39 mouse cellular contexts compared by ENCODE assay signal in the genomic region with DNA sequence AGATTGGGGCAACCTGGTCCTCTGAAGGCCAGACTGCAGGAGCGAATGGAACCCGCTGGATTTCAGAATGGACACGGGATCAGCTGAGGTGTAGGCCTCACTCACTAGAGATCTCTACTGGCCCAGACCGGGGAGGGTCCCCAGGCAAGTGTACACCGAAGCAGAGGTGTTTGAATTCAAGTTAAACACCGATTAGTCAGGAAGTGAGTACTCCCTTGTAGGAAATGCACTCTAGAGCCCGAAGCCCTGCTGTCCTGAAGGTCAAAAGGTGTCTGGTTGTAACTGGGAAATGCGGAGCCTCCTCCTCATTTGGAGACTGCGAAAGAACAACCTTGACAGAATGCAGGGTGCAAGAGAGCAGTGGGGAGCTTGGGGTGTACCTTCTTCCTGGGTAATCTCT. TPM values are rescaled to one million over a fixed set of nuclear protein-coding genes. Genes with fewer than 3 reads are reported as not detected.
DNase-seq lines count a peak whose midpoint lies in the region; ATAC-seq and TF ChIP-seq lines count a peak whose summit lies in the region.
"Had no signal": no experiment of that assay in that cellular context is flagged by ENCODE, and none has a peak within 500 bp of the region (broad histone marks: within the 10 kb centered on the region; RNA-seq: fewer than 3 reads in every experiment).

No protein-coding gene starts in this region.

- TF ChIP-seq CTCF in liver, postnatal 0 days (IDR thresholded peaks at IDR 0.05; ENCODE audit: low read depth), result no peak
- TF ChIP-seq CTCF in gastrocnemius, adult 2 months (IDR thresholded peaks at IDR 0.05), result no peak

- H3K4me2 ChIP-seq in hindbrain, embryonic 15.5 days, result peak overlapping the region; percentile 56
- H3K4me2 ChIP-seq in neural tube, embryonic 14.5 days (ENCODE audit: low read depth, low read length), result peak overlapping the region; percentile 60
- H3K4me2 ChIP-seq in liver, postnatal 0 days (ENCODE audit: low read depth, low read length), result no peak overlapping the region
- H3K4me2 ChIP-seq: embryonic facial prominence, embryonic 15.5 days; forebrain, embryonic 13.5 days; heart, embryonic 12.5 days; intestine, embryonic 15.5 days; limb, embryonic 12.5 days; liver, embryonic 15.5 days had no signal

- peaks cover 66% of the 10 kb centered on the region for H3K27me3 ChIP-seq in hindbrain, embryonic 15.5 days
- H3K27me3 ChIP-seq in neural tube, embryonic 14.5 days (ENCODE audit: control insufficient read depth, insufficient read depth, low read length), result peaks cover 38% of the 10 kb centered on the region
- H3K27me3 ChIP-seq in liver, postnatal 0 days (ENCODE audit: insufficient read depth, low read length), result peaks cover 76% of the 10 kb centered on the region

- peak overlapping the region; percentile 38 for H3K4me3 ChIP-seq in hindbrain, embryonic 15.5 days
- H3K4me3 ChIP-seq in neural tube, embryonic 14.5 days (ENCODE audit: low read depth, low read length), result peak overlapping the region; percentile 45
- H3K4me3 ChIP-seq in liver, postnatal 0 days (ENCODE audit: low read depth, low read length), result no peak overlapping the region
- no peak overlapping the region for H3K4me3 ChIP-seq in gastrocnemius, adult 2 months
- H3K4me3 ChIP-seq: embryonic facial prominence, embryonic 10.5 days; embryonic facial prominence, embryonic 15.5 days; forebrain, embryonic 13.5 days; heart, adult 2 months; heart, embryonic 12.5 days; intestine, embryonic 15.5 days; layer of hippocampus, adult 2 months; left cerebral cortex, adult 2 months; limb, embryonic 12.5 days; liver, embryonic 15.5 days had no signal

- intact Hi-C loops in gastrocnemius, adult 2 months (cut with DNase I), result no loop called here

- H3K36me3 ChIP-seq in hindbrain, embryonic 15.5 days, result no peaks in the 10 kb centered on the region
- no peaks in the 10 kb centered on the region for H3K36me3 ChIP-seq in neural tube, embryonic 14.5 days (ENCODE audit: control insufficient read depth, insufficient read depth, low read length)
- no peaks in the 10 kb centered on the region for H3K36me3 ChIP-seq in liver, postnatal 0 days (replicated peaks; ENCODE audit: insufficient read depth, low read length)
- H3K36me3 ChIP-seq: embryonic facial prominence, embryonic 10.5 days; embryonic facial prominence, embryonic 15.5 days; heart, embryonic 12.5 days; intestine, embryonic 15.5 days; limb, embryonic 12.5 days; liver, embryonic 15.5 days; midbrain, embryonic 12.5 days had no signal

- ATAC-seq in hindbrain, embryonic 15.5 days (ENCODE audit: low FRiP score, low read depth), result no peak
- ATAC-seq in neural tube, embryonic 14.5 days (ENCODE audit: low read depth), result no peak
- no peak for ATAC-seq in liver, postnatal 0 days
- ATAC-seq in erythroblast, adult 5-6 weeks (replicated peaks; ENCODE audit: low FRiP score, poor library complexity, severe bottlenecking), result no peak
- ATAC-seq: forebrain, embryonic 13.5 days; intestine, embryonic 15.5 days had no signal

- no peak for TF ChIP-seq EP300 in liver, postnatal 0 days (IDR thresholded peaks at IDR 0.05; ENCODE audit: low read depth)

- peak; percentile 10 for DNase-seq in embryo, embryonic 9.5 days (ENCODE audit: extremely low spot score)
- no peak for DNase-seq in embryo, embryonic 11 days
- peak; percentile 81 for DNase-seq in ES-CJ7 (ENCODE audit: low read depth, low spot score)
- no peak for DNase-seq in liver, postnatal 0 days
- DNase-seq in gastrocnemius, adult 2 months, result no peak
- DNase-seq: adrenal gland, postnatal 25 days; cerebellum, adult 11-12 months; cerebellum, adult 9-11 months; gastrocnemius, postnatal 36 days; heart, adult 2 months; kidney, adult 2 months; kidney, postnatal 36 days; lung, postnatal 36 days; retina, postnatal 1 day; thymus, adult 18-20 months; thymus, postnatal 25 days had no signal

- no peaks in the 10 kb centered on the region for H3K9me3 ChIP-seq in hindbrain, embryonic 15.5 days
- no peaks in the 10 kb centered on the region for H3K9me3 ChIP-seq in neural tube, embryonic 14.5 days (ENCODE audit: control insufficient read depth, low read length)
- H3K9me3 ChIP-seq in liver, postnatal 0 days (ENCODE audit: low read length), result 0 out of 2 replicates have a peak, but pooled peaks cover 3% of the 10 kb centered on the region
- H3K9me3 ChIP-seq: embryonic facial prominence, embryonic 15.5 days; heart, embryonic 12.5 days; intestine, embryonic 15.5 days; liver, embryonic 15.5 days had no signal

- peaks cover 9% of the 10 kb centered on the region for H3K4me1 ChIP-seq in hindbrain, embryonic 15.5 days (replicated peaks)
- H3K4me1 ChIP-seq in neural tube, embryonic 14.5 days (ENCODE audit: control insufficient read depth, insufficient read depth, low read length), result no peaks in the 10 kb centered on the region
- H3K4me1 ChIP-seq in liver, postnatal 0 days (ENCODE audit: insufficient read depth), result no peaks in the 10 kb centered on the region
- H3K4me1 ChIP-seq: intestine, embryonic 15.5 days; liver, embryonic 15.5 days had no signal

- WGBS in hindbrain, embryonic 15.5 days, result 1% methylated on average over 9 of the region's 9 CpGs
- 2% methylated on average over 9 of the region's 9 CpGs for WGBS in neural tube, embryonic 14.5 days
- WGBS in liver, postnatal 0 days (ENCODE audit: insufficient replicate concordance), result 5% methylated on average over 9 of the region's 9 CpGs

- peak overlapping the region; percentile 81 for H3K27ac ChIP-seq in hindbrain, embryonic 15.5 days (replicated peaks)
- peak overlapping the region; percentile 66 for H3K27ac ChIP-seq in neural tube, embryonic 14.5 days (ENCODE audit: low read depth, low read length)
- no peak overlapping the region for H3K27ac ChIP-seq in liver, postnatal 0 days (ENCODE audit: low read depth)
- no peak overlapping the region for H3K27ac ChIP-seq in gastrocnemius, adult 2 months
- H3K27ac ChIP-seq: embryonic facial prominence, embryonic 10.5 days; embryonic facial prominence, embryonic 15.5 days; forebrain, embryonic 13.5 days; heart, adult 2 months; intestine, embryonic 15.5 days; layer of hippocampus, adult 2 months; left cerebral cortex, adult 2 months; limb, embryonic 12.5 days; liver, embryonic 15.5 days; midbrain, embryonic 12.5 days; stomach, postnatal 0 days had no signal

- H3K9ac ChIP-seq in hindbrain, embryonic 15.5 days, result peak overlapping the region; percentile 12
- H3K9ac ChIP-seq in neural tube, embryonic 14.5 days (replicated peaks; ENCODE audit: low read depth, low read length), result peak overlapping the region; percentile 54
- no peak overlapping the region for H3K9ac ChIP-seq in liver, postnatal 0 days (replicated peaks)
- H3K9ac ChIP-seq: embryonic facial prominence, embryonic 15.5 days; forebrain, embryonic 13.5 days; heart, embryonic 12.5 days; intestine, embryonic 15.5 days; limb, embryonic 12.5 days; liver, embryonic 15.5 days; midbrain, embryonic 12.5 days had no signal

RNA-seq across cellular contexts. Expression of gene Slc6a5, which starts 5.0 kb away (rescaled TPM):
- 10.7 and 11.5 TPM in 2 replicates for polyA plus RNA-seq in hindbrain, embryonic 15.5 days (2015; fragmentation: Nextera tagmentation; extraction: Ambion mirVana)
- 14.3 and 16.6 TPM in 2 replicates for polyA plus RNA-seq in neural tube, embryonic 14.5 days (2014; fragmentation: Nextera tagmentation; extraction: Ambion mirVana)
- polyA plus RNA-seq in liver, postnatal 0 days (2015; fragmentation: Nextera tagmentation; extraction: Ambion mirVana), result not detected in 2 replicates
- total RNA-seq in gastrocnemius, adult 2 months (2021), result not detected
- total RNA-seq in erythroblast, adult 5-6 weeks (2015; ENCODE audit: low replicate concordance), result not detected in 2 replicates
- total RNA-seq in erythroblast, adult 5-6 weeks (2017; ENCODE audit: low replicate concordance), result not detected in 2 replicates
- total RNA-seq: CH12.LX; common myeloid progenitor, adult 5-6 weeks; gastrocnemius, postnatal 36 days; heart, adult 2 months; hematopoietic stem cell, adult 5-6 weeks; layer of hippocampus, adult 2 months; liver, adult 2 months; megakaryocyte, adult 5-6 weeks had no signal
- polyA plus RNA-seq: C2C12; embryonic facial prominence, embryonic 15.5 days; forebrain, embryonic 13.5 days; heart, embryonic 12.5 days; heart, postnatal 0 days; intestine, embryonic 15.5 days; kidney, adult 2 months; limb, embryonic 12.5 days; liver, adult 2 months; liver, embryonic 15.5 days; lung, embryonic 16.5 days; spleen, adult 2 months; stomach, postnatal 0 days had no signal

RNA-seq across cellular contexts. Expression of gene Nell1, which starts 59.7 kb away (rescaled TPM):
- 30.0 and 31.6 TPM in 2 replicates for polyA plus RNA-seq in hindbrain, embryonic 15.5 days (2015; fragmentation: Nextera tagmentation; extraction: Ambion mirVana)
- 40.5 and 51.3 TPM in 2 replicates for polyA plus RNA-seq in neural tube, embryonic 14.5 days (2014; fragmentation: Nextera tagmentation; extraction: Ambion mirVana)
- not detected in 2 replicates for polyA plus RNA-seq in liver, postnatal 0 days (2015; fragmentation: Nextera tagmentation; extraction: Ambion mirVana)
- under 1 TPM in 1 of 2 experiments, not detected in 1; 0.33 TPM for total RNA-seq in gastrocnemius, adult 2 months (2021)
- not detected in 2 replicates for total RNA-seq in erythroblast, adult 5-6 weeks (2015; ENCODE audit: low replicate concordance)
- not detected in 2 replicates for total RNA-seq in erythroblast, adult 5-6 weeks (2017; ENCODE audit: low replicate concordance)
- total RNA-seq: CH12.LX; common myeloid progenitor, adult 5-6 weeks; gastrocnemius, postnatal 36 days; heart, adult 2 months; hematopoietic stem cell, adult 5-6 weeks; liver, adult 2 months; megakaryocyte, adult 5-6 weeks had no signal
- polyA plus RNA-seq: C2C12; heart, adult 2 months; kidney, adult 2 months; liver, adult 2 months; spleen, adult 2 months had no signal

Comparison
In these comparisons a context has a peak if more than half of its experiments do, and no peak if none do; other contexts are left out.
1. DNase-seq: peak in embryo, embryonic 9.5 days (single experiment) and ES-CJ7 (single experiment); none in embryo, embryonic 11 days (single experiment), liver, postnatal 0 days (single experiment) and gastrocnemius, adult 2 months (single experiment).
2. H3K27ac ChIP-seq: peak in hindbrain, embryonic 15.5 days (single experiment) and neural tube, embryonic 14.5 days (single experiment); none in liver, postnatal 0 days (single experiment) and gastrocnemius, adult 2 months (single experiment).
3. H3K4me3 ChIP-seq: peak in hindbrain, embryonic 15.5 days (single experiment) and neural tube, embryonic 14.5 days (single experiment); none in liver, postnatal 0 days (single experiment) and gastrocnemius, adult 2 months (single experiment).
4. RNA of gene Slc6a5, which starts 5.0 kb away (polyA plus RNA-seq): 14.3 to 16.6 TPM in neural tube, embryonic 14.5 days and 10.7 to 11.5 TPM in hindbrain, embryonic 15.5 days; not detected in liver, postnatal 0 days; every median in the first group is over 10 times any median in the second.
5. RNA of gene Nell1, which starts 59.7 kb away (polyA plus RNA-seq): 40.5 to 51.3 TPM in neural tube, embryonic 14.5 days and 30.0 to 31.6 TPM in hindbrain, embryonic 15.5 days; not detected in liver, postnatal 0 days; every median in the first group is over 10 times any median in the second.